18 mouse cellular contexts compared by ENCODE assay signal in the genomic region with DNA sequence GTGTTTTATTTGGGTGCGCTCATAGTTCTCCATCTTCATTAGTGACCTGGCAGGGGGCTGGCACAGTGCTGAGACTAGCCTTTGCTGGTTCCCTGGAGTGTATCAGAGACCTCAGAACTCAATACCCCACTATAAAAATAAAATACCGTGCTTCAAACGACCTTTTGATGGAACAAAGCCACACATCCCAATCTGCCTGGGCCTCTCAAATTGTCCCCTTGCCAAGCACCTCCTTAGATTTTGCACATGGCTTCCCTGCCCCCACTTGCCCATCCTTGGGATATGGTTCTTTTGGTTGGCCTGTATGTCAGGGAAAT.
DNase-seq lines count a peak whose midpoint lies in the region; ATAC-seq and TF ChIP-seq lines count a peak whose summit lies in the region.
"Had no signal": no experiment of that assay in that cellular context is flagged by ENCODE, and none has a peak within 500 bp of the region (broad histone marks: within the 10 kb centered on the region; RNA-seq: fewer than 3 reads in every experiment).

No protein-coding gene starts in this region.

- no peak overlapping the region for H3K4me3 ChIP-seq in kidney, embryonic 14.5 days (ENCODE audit: low read length)
- no peak overlapping the region for H3K4me3 ChIP-seq in stomach, embryonic 16.5 days (replicated peaks; ENCODE audit: low read length)
- no peak overlapping the region for H3K4me3 ChIP-seq in stomach, postnatal 0 days (ENCODE audit: low read depth, low read length)
- H3K4me3 ChIP-seq in forebrain, embryonic 13.5 days: no peak overlapping the region
- H3K4me3 ChIP-seq in limb, embryonic 15.5 days: no peak overlapping the region
- H3K4me3 ChIP-seq: heart, embryonic 10.5 days had no signal

- H3K27me3 ChIP-seq in kidney, embryonic 14.5 days (ENCODE audit: control insufficient read depth, insufficient read depth, low read length): no peaks in the 10 kb centered on the region
- H3K27me3 ChIP-seq in stomach, embryonic 16.5 days (ENCODE audit: control insufficient read depth, insufficient read depth, low read length): no peaks in the 10 kb centered on the region
- no peaks in the 10 kb centered on the region for H3K27me3 ChIP-seq in stomach, postnatal 0 days (ENCODE audit: control insufficient read depth, insufficient read depth, low read length)
- H3K27me3 ChIP-seq in forebrain, embryonic 13.5 days: no peaks in the 10 kb centered on the region
- H3K27me3 ChIP-seq in limb, embryonic 15.5 days: no peaks in the 10 kb centered on the region
- H3K27me3 ChIP-seq: Patski had no signal

- ATAC-seq in kidney, embryonic 14.5 days (ENCODE audit: low FRiP score, low TSS enrichment): peak; percentile 83
- ATAC-seq in stomach, embryonic 16.5 days (ENCODE audit: insufficient read depth, low FRiP score): no peak
- ATAC-seq in stomach, postnatal 0 days (ENCODE audit: low FRiP score, low TSS enrichment): no peak
- ATAC-seq in forebrain, embryonic 13.5 days: peak; percentile 77; the same call in 1 of the 2 replicates
- ATAC-seq in limb, embryonic 15.5 days (ENCODE audit: insufficient number of reproducible peaks, low FRiP score, low TSS enrichment, low read depth): no peak
- ATAC-seq: activated CD4-positive, CD25-positive, alpha-beta regulatory T cell, adult 4 months; Patski had no signal

- no peak for TF ChIP-seq EP300 in stomach, postnatal 0 days (optimal IDR thresholded peaks at IDR 0.05)

- peak overlapping the region; percentile 81; the same call in 1 of the 2 replicates for H3K27ac ChIP-seq in kidney, embryonic 14.5 days (ENCODE audit: low read depth, low read length)
- peak overlapping the region; percentile 56; the same call in 1 of the 2 replicates for H3K27ac ChIP-seq in stomach, embryonic 16.5 days (ENCODE audit: low read length)
- no peak overlapping the region for H3K27ac ChIP-seq in stomach, postnatal 0 days (replicated peaks)
- H3K27ac ChIP-seq in forebrain, embryonic 13.5 days: peak overlapping the region; percentile 83
- peak overlapping the region; percentile 67; the same call in 1 of the 2 replicates for H3K27ac ChIP-seq in limb, embryonic 15.5 days
- H3K27ac ChIP-seq: heart, embryonic 10.5 days had no signal

- WGBS in kidney, embryonic 14.5 days: 9% methylated on average over 3 of the region's 3 CpGs
- 47% methylated on average over 3 of the region's 3 CpGs for WGBS in stomach, embryonic 16.5 days
- 43% methylated on average over 3 of the region's 3 CpGs for WGBS in stomach, postnatal 0 days
- WGBS in forebrain, embryonic 13.5 days: 8% methylated on average over 3 of the region's 3 CpGs
- 27% methylated on average over 3 of the region's 3 CpGs for WGBS in limb, embryonic 15.5 days

- peaks cover 13% of the 10 kb centered on the region for H3K4me1 ChIP-seq in kidney, embryonic 14.5 days (ENCODE audit: control insufficient read depth, insufficient read depth, low read length)
- H3K4me1 ChIP-seq in stomach, embryonic 16.5 days (ENCODE audit: control insufficient read depth, insufficient read depth, low read length): peaks cover 13% of the 10 kb centered on the region; the same call in 1 of the 2 replicates
- no peaks in the 10 kb centered on the region for H3K4me1 ChIP-seq in stomach, postnatal 0 days (replicated peaks; ENCODE audit: control insufficient read depth, insufficient read depth)
- peaks cover 22% of the 10 kb centered on the region for H3K4me1 ChIP-seq in forebrain, embryonic 13.5 days
- H3K4me1 ChIP-seq in limb, embryonic 15.5 days: peaks cover 13% of the 10 kb centered on the region
- H3K4me1 ChIP-seq: heart, embryonic 10.5 days had no signal

- no peak overlapping the region for H3K9ac ChIP-seq in kidney, embryonic 14.5 days (ENCODE audit: low read depth, low read length)
- no peak overlapping the region for H3K9ac ChIP-seq in stomach, embryonic 16.5 days (ENCODE audit: low read length)
- no peak overlapping the region for H3K9ac ChIP-seq in stomach, postnatal 0 days (ENCODE audit: low read length)
- no peak overlapping the region for H3K9ac ChIP-seq in forebrain, embryonic 13.5 days
- H3K9ac ChIP-seq in limb, embryonic 15.5 days: no peak overlapping the region

- no peak overlapping the region for H3K4me2 ChIP-seq in kidney, embryonic 14.5 days (replicated peaks; ENCODE audit: low read depth, low read length)
- H3K4me2 ChIP-seq in stomach, embryonic 16.5 days (ENCODE audit: low read depth, low read length): no peak overlapping the region
- no peak overlapping the region for H3K4me2 ChIP-seq in stomach, postnatal 0 days (replicated peaks; ENCODE audit: low read depth)
- 0 out of 2 replicates have a peak overlapping the region, but pooled peaks have one; percentile 9 for H3K4me2 ChIP-seq in forebrain, embryonic 13.5 days
- no peak overlapping the region for H3K4me2 ChIP-seq in limb, embryonic 15.5 days

- no peaks in the 10 kb centered on the region for H3K9me3 ChIP-seq in kidney, embryonic 14.5 days (ENCODE audit: control insufficient read depth, low read length)
- no peaks in the 10 kb centered on the region for H3K9me3 ChIP-seq in stomach, embryonic 16.5 days (replicated peaks; ENCODE audit: control insufficient read depth, low read length)
- H3K9me3 ChIP-seq in stomach, postnatal 0 days (ENCODE audit: control insufficient read depth, low read length): no peaks in the 10 kb centered on the region
- no peaks in the 10 kb centered on the region for H3K9me3 ChIP-seq in forebrain, embryonic 13.5 days (replicated peaks)
- no peaks in the 10 kb centered on the region for H3K9me3 ChIP-seq in limb, embryonic 15.5 days
- H3K9me3 ChIP-seq: heart, embryonic 10.5 days had no signal

- DNase-seq in kidney, postnatal 14 days: no peak
- DNase-seq in stomach, postnatal 0 days (ENCODE audit: low spot score): no peak
- no peak for DNase-seq in spleen, postnatal 10 days (ENCODE audit: low spot score in 2 of 2)
- DNase-seq in embryo, embryonic 10 days (ENCODE audit: low spot score): no peak
- DNase-seq: adrenal gland, postnatal 25 days; cerebellum, adult 2 months; gastrocnemius, postnatal 25 days; heart, postnatal 36 days; kidney, postnatal 25 days; right cerebral cortex, postnatal 4 days; thymus, postnatal 4 days had no signal

- TF ChIP-seq CTCF in stomach, postnatal 0 days (IDR thresholded peaks at IDR 0.05; ENCODE audit: low read depth): no peak

- H3K36me3 ChIP-seq in kidney, embryonic 14.5 days (ENCODE audit: control insufficient read depth, insufficient read depth, low read length): no peaks in the 10 kb centered on the region
- no peaks in the 10 kb centered on the region for H3K36me3 ChIP-seq in stomach, embryonic 16.5 days (ENCODE audit: control insufficient read depth, insufficient read depth, low read length)
- H3K36me3 ChIP-seq in stomach, postnatal 0 days (ENCODE audit: control insufficient read depth, insufficient read depth, low read length): no peaks in the 10 kb centered on the region
- no peaks in the 10 kb centered on the region for H3K36me3 ChIP-seq in forebrain, embryonic 13.5 days (ENCODE audit: poor library complexity, severe bottlenecking)
- H3K36me3 ChIP-seq in limb, embryonic 15.5 days: no peaks in the 10 kb centered on the region
- H3K36me3 ChIP-seq: heart, embryonic 10.5 days had no signal

Comparison
In these comparisons a context has a peak if more than half of its experiments do, and no peak if none do; other contexts are left out.
1. ATAC-seq: peak in kidney, embryonic 14.5 days (single experiment) and forebrain, embryonic 13.5 days (single experiment); none in stomach, embryonic 16.5 days (single experiment), stomach, postnatal 0 days (single experiment) and limb, embryonic 15.5 days (single experiment).